Mouse (Mus musculus) testis, postnatal 14 days (tissue): ENCODE measurements around the gene Wnt4.

Source experiments
- DNase-seq: peaks from one replicate; pipeline ENCODE4 v3.0.0; 2021; ENCODE audit warnings: low spot score

Wnt4 gene

GRCm38 (mm10) chr4:137277166-137277513, at the start of gene Wnt4:
Gene Wnt4, plus strand, starts transcription at chr4:137277489.
- no peak for DNase-seq

- DNase-seq: no peak
These were observed 48.6 kb upstream of the Wnt4 start for GRCm38 (mm10) chr4:137228566-137229115.

- DNase-seq: no peak
These were observed 45.5 kb upstream of the Wnt4 start for GRCm38 (mm10) chr4:137231494-137232470.

GRCm38 (mm10) chr4:137233632-137234031, 43.7 kb upstream of the Wnt4 start:
- no peak for DNase-seq

- no peak for DNase-seq
These were observed 42.8 kb upstream of the Wnt4 start for GRCm38 (mm10) chr4:137234444-137234843.

- no peak for DNase-seq
These were observed 41.9 kb upstream of the Wnt4 start for GRCm38 (mm10) chr4:137235368-137235767.

GRCm38 (mm10) chr4:137244883-137245282, 32.4 kb upstream of the Wnt4 start:
- DNase-seq: no peak

- no peak for DNase-seq
These were observed 27.0 kb upstream of the Wnt4 start for GRCm38 (mm10) chr4:137250333-137250732.

GRCm38 (mm10) chr4:137250849-137251248, 26.4 kb upstream of the Wnt4 start:
- peak; percentile 74 for DNase-seq

GRCm38 (mm10) chr4:137253601-137254000, 23.7 kb upstream of the Wnt4 start:
- DNase-seq: no peak

GRCm38 (mm10) chr4:137254206-137254976, 22.9 kb upstream of the Wnt4 start:
- no peak for DNase-seq

GRCm38 (mm10) chr4:137255568-137255967, 21.7 kb upstream of the Wnt4 start:
- DNase-seq: no peak

GRCm38 (mm10) chr4:137261826-137262225, 15.5 kb upstream of the Wnt4 start:
- no peak for DNase-seq

- DNase-seq: no peak
These were observed 13.2 kb upstream of the Wnt4 start for GRCm38 (mm10) chr4:137264066-137264465.

GRCm38 (mm10) chr4:137265116-137265515, 12.2 kb upstream of the Wnt4 start:
- DNase-seq: no peak

- DNase-seq: no peak
These were observed 8.7 kb upstream of the Wnt4 start for GRCm38 (mm10) chr4:137268541-137268940.

GRCm38 (mm10) chr4:137271856-137272255, 5.4 kb upstream of the Wnt4 start:
- DNase-seq: no peak

- no peak for DNase-seq
These were observed 3.0 kb upstream of the Wnt4 start for GRCm38 (mm10) chr4:137274304-137274703.

GRCm38 (mm10) chr4:137276443-137277165, 685 bp upstream of the Wnt4 start:
- no peak for DNase-seq

GRCm38 (mm10) chr4:137277600-137278143, 383 bp downstream of the Wnt4 start:
- no peak for DNase-seq

GRCm38 (mm10) chr4:137278144-137279040, 1.1 kb downstream of the Wnt4 start:
- no peak for DNase-seq
